Mouse (Mus musculus): ENCODE measurements around the gene Kank1.
A peak's percentile ranks its signal among the peaks of the same experiment; 100 is the strongest.

Gene Kank1

GRCm38 (mm10) chr19:25351257-25351955 lies 114.6 kb downstream of the Kank1 start:
- H3K27me3 ChIP-seq (ENCODE audit: insufficient read depth, low read length), result 0 out of 2 replicates have a peak, but pooled peaks cover 2% of the 10 kb centered on the region
- no peaks in the 10 kb centered on the region for H3K36me3 ChIP-seq (ENCODE audit: insufficient read depth, low read length)
- H3K9me3 ChIP-seq (ENCODE audit: low read length), result no peaks in the 10 kb centered on the region
- H3K4me3 ChIP-seq (replicated peaks; ENCODE audit: low read length), result no peak overlapping the region
- TF ChIP-seq NANOG (IDR thresholded peaks at IDR 0.05; ENCODE audit: borderline replicate concordance, low read length), result no peak
- no peak for TF ChIP-seq POU5F1 (IDR thresholded peaks at IDR 0.05; ENCODE audit: borderline replicate concordance, low read length)
- TF ChIP-seq CTCF (conservative IDR thresholded peaks at IDR 0.05; ENCODE audit: low read length), result no peak
- H3K4me1 ChIP-seq (replicated peaks; ENCODE audit: low read depth, low read length), result peaks cover 20% of the 10 kb centered on the region

DNA sequence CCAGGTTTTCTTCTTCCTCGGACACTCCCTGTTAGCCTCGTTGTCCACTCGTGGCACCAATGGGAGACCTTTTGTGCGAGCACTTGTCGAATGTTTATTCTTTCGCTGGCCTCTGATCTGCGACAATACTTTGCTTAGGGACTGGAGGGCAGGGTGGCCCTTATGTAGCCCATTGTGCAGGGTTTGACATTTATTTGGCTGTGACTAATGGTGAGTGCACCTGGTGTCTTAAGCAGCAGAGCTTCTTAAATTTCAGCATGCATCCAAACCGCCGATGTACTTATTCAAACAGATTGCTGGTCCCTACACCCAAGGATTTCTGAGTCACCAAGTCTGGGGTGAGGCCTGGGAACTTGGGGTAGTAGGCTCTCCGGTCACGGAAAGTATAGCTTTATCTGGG lies 120.3 kb downstream of the Kank1 start:
- TF ChIP-seq NANOG (IDR thresholded peaks at IDR 0.05; ENCODE audit: borderline replicate concordance, low read length) (no peak), CTCF (conservative IDR thresholded peaks at IDR 0.05; ENCODE audit: low read length) (no peak), POU5F1 (IDR thresholded peaks at IDR 0.05; ENCODE audit: borderline replicate concordance, low read length) (no peak)
- Histone ChIP-seq H3K36me3 (ENCODE audit: insufficient read depth, low read length) (no peaks in the 10 kb centered on the region), H3K4me3 (replicated peaks; ENCODE audit: low read length) (no peak overlapping the region), H3K4me1 (replicated peaks; ENCODE audit: low read depth, low read length) (peaks cover 39% of the 10 kb centered on the region), H3K9me3 (ENCODE audit: low read length) (no peaks in the 10 kb centered on the region), H3K27me3 (ENCODE audit: insufficient read depth, low read length) (0 out of 2 replicates have a peak, but pooled peaks cover 5% of the 10 kb centered on the region)

DNA sequence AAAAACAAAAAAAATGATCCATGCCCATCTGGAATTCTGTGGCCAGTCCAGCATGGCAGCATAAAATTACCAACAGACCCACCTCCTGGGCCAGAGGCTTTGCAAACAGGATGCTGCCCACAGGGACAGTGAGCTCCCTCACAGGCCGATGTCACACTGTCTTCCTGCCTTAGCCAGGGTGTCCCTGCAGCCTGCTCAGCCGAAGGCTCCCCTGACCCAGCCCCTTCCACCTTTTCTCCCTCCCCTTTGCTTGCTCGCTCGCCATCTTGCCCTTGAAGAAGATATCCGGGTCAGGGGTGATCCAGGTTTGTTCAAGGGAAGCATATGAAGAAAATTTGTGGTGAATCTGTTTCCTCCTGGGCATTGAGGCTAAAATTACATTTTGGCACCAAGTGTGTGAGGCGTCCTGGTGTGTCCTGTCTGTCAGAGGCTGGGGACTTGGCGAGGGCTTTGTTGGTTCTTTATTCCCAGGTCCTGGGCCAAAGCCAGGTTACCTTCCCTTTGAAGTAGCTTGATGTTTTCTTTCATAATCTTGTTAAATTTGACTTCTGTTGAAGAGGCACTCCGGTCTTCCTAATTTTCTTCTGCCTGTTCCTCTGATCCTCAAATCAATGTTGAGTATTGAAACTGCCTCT lies 121.8 kb downstream of the Kank1 start:
- TF ChIP-seq CTCF (conservative IDR thresholded peaks at IDR 0.05; ENCODE audit: low read length) (no peak), NANOG (IDR thresholded peaks at IDR 0.05; ENCODE audit: borderline replicate concordance, low read length) (no peak), POU5F1 (IDR thresholded peaks at IDR 0.05; ENCODE audit: borderline replicate concordance, low read length) (no peak)
- H3K4me3 ChIP-seq (replicated peaks; ENCODE audit: low read length), result no peak overlapping the region
- no peaks in the 10 kb centered on the region for H3K36me3 ChIP-seq (ENCODE audit: insufficient read depth, low read length)

GRCm38 (mm10) chr19:25360571-25361029 lies 123.8 kb downstream of the Kank1 start:
- Histone ChIP-seq H3K9me3 (ENCODE audit: low read length) (no peaks in the 10 kb centered on the region), H3K4me1 (replicated peaks; ENCODE audit: low read depth, low read length) (peaks cover 45% of the 10 kb centered on the region), H3K36me3 (ENCODE audit: insufficient read depth, low read length) (no peaks in the 10 kb centered on the region), H3K4me3 (replicated peaks; ENCODE audit: low read length) (0 out of 2 replicates have a peak overlapping the region, but pooled peaks have one; percentile 10), H3K27me3 (ENCODE audit: insufficient read depth, low read length) (0 out of 2 replicates have a peak, but pooled peaks cover 3% of the 10 kb centered on the region)
- no peak for TF ChIP-seq POU5F1 (IDR thresholded peaks at IDR 0.05; ENCODE audit: borderline replicate concordance, low read length)
- no peak for TF ChIP-seq NANOG (IDR thresholded peaks at IDR 0.05; ENCODE audit: borderline replicate concordance, low read length)
- no peak for TF ChIP-seq CTCF (conservative IDR thresholded peaks at IDR 0.05; ENCODE audit: low read length)

More for the DNA sequence above, 121.8 kb downstream of the Kank1 start:
- Histone ChIP-seq H3K4me1 (replicated peaks; ENCODE audit: low read depth, low read length) (peaks cover 45% of the 10 kb centered on the region), H3K9me3 (ENCODE audit: low read length) (no peaks in the 10 kb centered on the region), H3K27me3 (ENCODE audit: insufficient read depth, low read length) (0 out of 2 replicates have a peak, but pooled peaks cover 5% of the 10 kb centered on the region)

GRCm38 (mm10) chr19:25361956-25362355 lies 125.2 kb downstream of the Kank1 start:
- H3K27me3 ChIP-seq (ENCODE audit: insufficient read depth, low read length), result 0 out of 2 replicates have a peak, but pooled peaks cover 3% of the 10 kb centered on the region
- no peaks in the 10 kb centered on the region for H3K36me3 ChIP-seq (ENCODE audit: insufficient read depth, low read length)
- no peaks in the 10 kb centered on the region for H3K9me3 ChIP-seq (ENCODE audit: low read length)
- TF ChIP-seq CTCF (conservative IDR thresholded peaks at IDR 0.05; ENCODE audit: low read length) (no peak), POU5F1 (IDR thresholded peaks at IDR 0.05; ENCODE audit: borderline replicate concordance, low read length) (no peak)
- no peak overlapping the region for H3K4me3 ChIP-seq (replicated peaks; ENCODE audit: low read length)
- peaks cover 45% of the 10 kb centered on the region for H3K4me1 ChIP-seq (replicated peaks; ENCODE audit: low read depth, low read length)

GRCm38 (mm10) chr19:25365698-25366097 lies 128.9 kb downstream of the Kank1 start:
- Histone ChIP-seq H3K4me1 (replicated peaks; ENCODE audit: low read depth, low read length) (peaks cover 27% of the 10 kb centered on the region), H3K27me3 (ENCODE audit: insufficient read depth, low read length) (no peaks in the 10 kb centered on the region), H3K4me3 (replicated peaks; ENCODE audit: low read length) (no peak overlapping the region), H3K36me3 (ENCODE audit: insufficient read depth, low read length) (no peaks in the 10 kb centered on the region), H3K9me3 (ENCODE audit: low read length) (no peaks in the 10 kb centered on the region)
- TF ChIP-seq CTCF (conservative IDR thresholded peaks at IDR 0.05; ENCODE audit: low read length), result no peak
- TF ChIP-seq NANOG (IDR thresholded peaks at IDR 0.05; ENCODE audit: borderline replicate concordance, low read length), result no peak
- TF ChIP-seq POU5F1 (IDR thresholded peaks at IDR 0.05; ENCODE audit: borderline replicate concordance, low read length), result no peak

GRCm38 (mm10) chr19:25366620-25367019 lies 129.8 kb downstream of the Kank1 start:
- Histone ChIP-seq H3K4me1 (replicated peaks; ENCODE audit: low read depth, low read length) (peaks cover 18% of the 10 kb centered on the region), H3K36me3 (ENCODE audit: insufficient read depth, low read length) (no peaks in the 10 kb centered on the region), H3K27me3 (ENCODE audit: insufficient read depth, low read length) (no peaks in the 10 kb centered on the region), H3K9me3 (ENCODE audit: low read length) (no peaks in the 10 kb centered on the region), H3K4me3 (replicated peaks; ENCODE audit: low read length) (no peak overlapping the region)
- no peak for TF ChIP-seq CTCF (conservative IDR thresholded peaks at IDR 0.05; ENCODE audit: low read length)
- no peak for TF ChIP-seq NANOG (IDR thresholded peaks at IDR 0.05; ENCODE audit: borderline replicate concordance, low read length)
- no peak for TF ChIP-seq POU5F1 (IDR thresholded peaks at IDR 0.05; ENCODE audit: borderline replicate concordance, low read length)

GRCm38 (mm10) chr19:25370428-25370827 lies 133.7 kb downstream of the Kank1 start:
- Histone ChIP-seq H3K4me3 (replicated peaks; ENCODE audit: low read length) (no peak overlapping the region), H3K36me3 (ENCODE audit: insufficient read depth, low read length) (no peaks in the 10 kb centered on the region), H3K27me3 (ENCODE audit: insufficient read depth, low read length) (no peaks in the 10 kb centered on the region), H3K9me3 (ENCODE audit: low read length) (no peaks in the 10 kb centered on the region), H3K4me1 (replicated peaks; ENCODE audit: low read depth, low read length) (peaks cover 23% of the 10 kb centered on the region)
- TF ChIP-seq POU5F1 (IDR thresholded peaks at IDR 0.05; ENCODE audit: borderline replicate concordance, low read length) (no peak), NANOG (IDR thresholded peaks at IDR 0.05; ENCODE audit: borderline replicate concordance, low read length) (no peak), CTCF (conservative IDR thresholded peaks at IDR 0.05; ENCODE audit: low read length) (no peak)
